Mouse (Mus musculus) limb, embryonic 14.5 days (tissue): Measurements from ENCODE around the gene Gpsm1. TPM values are rescaled to one million over a fixed set of nuclear protein-coding genes. Genes with fewer than 3 reads are reported as not detected.

ENCODE experiments used
- ATAC-seq: fragments of 200-750 bp; cut with Nextera tagmentation; 2 replicates; pipeline ENCODE4 v1.8.0; 2017; ENCODE audit warnings: low read depth, moderate number of reproducible peaks, moderate TSS enrichment; ENCODE audit not compliant: low FRiP score
- DNase-seq: peaks from one replicate; pipeline ENCODE4 v3.0.0-alpha.2; 2015; ENCODE audit warnings: low spot score
- H3K27ac ChIP-seq: fragments of 300-500 bp; sonication (generic); replicated peaks from 2 replicates; pipeline ENCODE4 v1.5.1; 2014; ENCODE audit warnings: low read depth, mild to moderate bottlenecking, low read length, moderate library complexity, mixed read lengths
- H3K27me3 ChIP-seq: fragments of 300-500 bp; sonication (generic); 2 replicates; pipeline ENCODE4 v1.6.1; 2014; ENCODE audit warnings: low read length, mixed read lengths; ENCODE audit not compliant: control insufficient read depth, insufficient read depth
- H3K36me3 ChIP-seq: fragments of 300-500 bp; sonication (generic); 2 replicates; pipeline ENCODE4 v1.6.1; 2014; ENCODE audit warnings: mild to moderate bottlenecking, low read length, moderate library complexity, mixed read lengths; ENCODE audit not compliant: control insufficient read depth, insufficient read depth
- H3K4me1 ChIP-seq: fragments of 300-500 bp; sonication (generic); 2 replicates; pipeline ENCODE4 v1.6.1; 2014; ENCODE audit warnings: antibody characterized with exemption, low read length, mixed read lengths; ENCODE audit not compliant: control insufficient read depth, insufficient read depth
- H3K4me2 ChIP-seq: fragments of 300-500 bp; sonication (generic); replicated peaks from 2 replicates; pipeline ENCODE4 v1.6.1; 2014; ENCODE audit warnings: low read depth, mild to moderate bottlenecking, low read length, moderate library complexity; ENCODE audit not compliant: severe bottlenecking
- H3K4me3 ChIP-seq: fragments of 300-500 bp; sonication (generic); replicated peaks from 2 replicates; pipeline ENCODE4 v1.5.1; 2014; ENCODE audit warnings: low read length
- H3K9ac ChIP-seq: fragments of 300-500 bp; sonication (generic); 2 replicates; pipeline ENCODE4 v1.6.1; 2014; ENCODE audit warnings: mild to moderate bottlenecking, low read depth, low read length, moderate library complexity; ENCODE audit not compliant: severe bottlenecking
- H3K9me3 ChIP-seq: fragments of 300-500 bp; sonication (generic); 2 replicates; pipeline ENCODE4 v1.6.1; 2016; ENCODE audit warnings: low read length; ENCODE audit not compliant: control insufficient read depth
- POLR2A ChIP-seq: fragments of 200-500 bp; IDR thresholded peaks from 2 replicates; pipeline ENCODE4 v1.8.0; 2012; ENCODE audit warnings: inconsistent platforms, mild to moderate bottlenecking, moderate library complexity, borderline replicate concordance; ENCODE audit not compliant: insufficient read depth, insufficient read length; ENCODE audit errors: extremely low read depth
- WGBS: fragments of 180-500 bp; shearing (Covaris S2); extraction: QIAGEN DNeasy Blood & Tissue Kit; methylation state at CpG from one replicate; pipeline ENCODE4 v1.1.7; 2014; 5-methylcytosine and 5-hydroxymethylcytosine counted together
- polyA plus RNA-seq, 2 experiments: library from polyadenylated mRNA; depleted of rRNA in 1 of 2; stranded (reverse) in 1 of 2; unstranded in 1 of 2; fragments of >200 nt; fragmentation: Nextera tagmentation in 1 of 2; extraction: Ambion mirVana in 1 of 2; gene quantifications; 2 replicates each; pipeline versions ENCODE4 v1.2.1 to v1.2.3; 2012 to 2014

Gpsm1 gene
- polyA plus RNA-seq, 2 experiments = 31.0 to 78.4 TPM

DNA sequence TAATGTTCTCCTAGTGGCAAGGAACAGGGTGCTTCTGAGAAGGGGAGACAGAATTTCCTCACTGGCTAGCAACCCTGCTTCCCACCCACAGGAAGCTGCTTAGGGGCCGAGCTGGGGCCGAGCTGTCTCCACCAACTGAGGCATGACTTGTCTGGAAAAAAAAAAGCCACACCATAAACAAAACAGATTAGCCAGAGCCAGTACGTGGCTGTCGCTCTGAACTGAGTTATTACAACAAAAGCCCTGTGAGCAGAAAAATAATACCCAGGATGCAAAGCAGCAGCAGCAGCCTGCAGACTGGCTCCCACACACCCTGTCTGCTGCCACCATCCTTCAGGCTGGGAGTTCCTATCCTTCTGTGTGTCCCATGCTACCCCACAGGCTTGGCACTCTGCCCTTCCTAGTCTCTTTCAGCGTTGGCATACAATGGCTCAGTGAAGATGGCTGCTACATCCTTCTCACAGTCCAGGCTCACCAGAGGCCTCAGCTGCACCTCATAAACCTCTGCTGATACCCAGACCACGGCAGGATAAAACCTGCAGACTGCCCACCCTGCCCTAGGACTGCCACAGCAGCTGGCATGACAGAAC lies 18.6 kb upstream of the Gpsm1 start:
- ATAC-seq (no peak), DNase-seq (no peak)
- TF ChIP-seq POLR2A = no peak
- Histone ChIP-seq H3K9me3 (no peaks in the 10 kb centered on the region), H3K27ac (no peak overlapping the region), H3K27me3 (no peaks in the 10 kb centered on the region), H3K4me3 (no peak overlapping the region), H3K9ac (no peak overlapping the region), H3K36me3 (no peaks in the 10 kb centered on the region), H3K4me2 (no peak overlapping the region), H3K4me1 (no peaks in the 10 kb centered on the region; the same call in 1 of the 2 replicates)
- 32% methylated on average over 6 of the region's 6 CpGs for WGBS

DNA sequence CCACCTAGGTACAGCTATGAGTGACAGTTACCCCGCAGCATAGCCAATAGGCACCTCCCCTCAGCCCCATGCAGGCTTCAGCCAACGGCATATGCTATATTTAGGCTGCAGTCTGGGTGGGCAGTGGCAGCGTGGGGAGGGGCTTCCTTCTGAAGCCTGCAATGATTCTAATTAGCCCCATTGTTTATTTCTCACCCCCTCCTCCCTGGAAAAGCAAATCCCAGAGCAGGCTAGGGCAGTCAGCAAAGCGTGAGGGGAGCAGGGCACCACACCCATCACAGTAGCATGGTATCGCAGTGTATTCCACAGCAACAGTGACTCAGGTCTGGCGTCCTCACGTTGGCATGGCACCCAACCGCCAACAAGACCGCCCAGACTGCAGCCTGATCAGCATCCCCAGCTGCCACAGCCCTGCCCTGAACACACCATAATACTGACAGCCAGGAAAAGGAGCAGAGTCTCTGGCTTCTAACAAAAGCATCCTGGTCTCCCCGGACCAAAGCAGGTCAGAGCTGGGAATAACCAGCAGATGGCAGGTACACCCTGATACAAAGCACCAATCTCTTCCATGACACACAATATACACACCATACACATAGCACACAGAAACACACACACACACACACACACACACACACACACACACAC lies 17.0 kb upstream of the Gpsm1 start:
- ATAC-seq (peak; percentile 68), DNase-seq (no peak)
- TF ChIP-seq POLR2A = no peak
- Histone ChIP-seq H3K36me3 (no peaks in the 10 kb centered on the region), H3K9ac (0 out of 2 replicates have a peak overlapping the region, but pooled peaks have one; percentile 13), H3K4me1 (no peaks in the 10 kb centered on the region; the same call in 1 of the 2 replicates), H3K4me2 (peak overlapping the region; percentile 0; the same call in 1 of the 2 replicates), H3K27ac (no peak overlapping the region), H3K27me3 (no peaks in the 10 kb centered on the region), H3K9me3 (no peaks in the 10 kb centered on the region), H3K4me3 (no peak overlapping the region)
- WGBS = 3% methylated on average over 10 of the region's 10 CpGs

DNA sequence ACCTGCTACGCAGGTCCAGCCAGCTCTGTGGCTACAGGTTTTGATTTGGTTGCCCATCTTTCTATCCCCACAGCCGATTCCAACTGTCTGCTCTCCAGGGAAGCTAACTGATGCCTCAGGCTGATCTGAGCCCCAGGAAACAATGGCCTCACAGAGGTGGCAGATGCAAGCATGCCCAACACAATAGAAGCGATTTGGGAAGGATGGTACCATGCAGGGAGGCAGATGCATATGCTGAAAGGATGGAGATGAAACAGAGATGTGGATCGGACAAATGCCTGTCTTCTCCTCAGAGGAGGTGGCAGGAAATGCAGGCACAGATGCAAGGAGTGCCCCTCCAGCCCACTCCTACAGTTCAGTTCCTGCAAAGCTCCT lies 16.5 kb upstream of the Gpsm1 start:
- ATAC-seq (no peak), DNase-seq (no peak)
- WGBS = 17% methylated on average over 4 of the region's 4 CpGs
- no peaks in the 10 kb centered on the region for H3K36me3 ChIP-seq
- no peak overlapping the region for H3K27ac ChIP-seq
- no peaks in the 10 kb centered on the region for H3K9me3 ChIP-seq
- H3K4me1 ChIP-seq = no peaks in the 10 kb centered on the region; the same call in 1 of the 2 replicates
- no peak overlapping the region for H3K4me3 ChIP-seq
- no peaks in the 10 kb centered on the region for H3K27me3 ChIP-seq
- no peak overlapping the region for H3K9ac ChIP-seq
- no peak for TF ChIP-seq POLR2A
- no peak overlapping the region for H3K4me2 ChIP-seq

DNA sequence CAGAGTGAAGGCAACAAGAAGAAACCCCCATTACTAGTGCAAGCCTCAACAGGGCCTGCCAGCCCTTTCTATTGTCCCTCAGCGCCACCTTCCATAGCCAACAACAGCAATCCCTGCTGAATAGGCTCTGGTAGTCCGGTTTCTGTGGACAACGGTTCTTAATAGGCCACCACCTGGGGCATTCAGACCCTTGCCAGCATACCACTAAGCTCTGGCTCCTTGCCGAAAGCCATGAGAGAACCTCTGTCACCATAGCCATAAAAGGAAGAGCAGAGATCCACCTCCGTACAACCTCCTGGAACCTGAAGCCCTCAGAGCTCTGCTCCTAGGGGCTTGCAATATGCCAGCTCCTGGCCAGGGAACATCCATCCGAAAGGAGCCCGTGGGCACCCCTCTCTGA lies 16.0 kb upstream of the Gpsm1 start:
- no peak for TF ChIP-seq POLR2A
- 52% methylated on average over 7 of the region's 7 CpGs for WGBS
- H3K27ac ChIP-seq = no peak overlapping the region
- no peaks in the 10 kb centered on the region for H3K36me3 ChIP-seq
- no peaks in the 10 kb centered on the region; the same call in 1 of the 2 replicates for H3K4me1 ChIP-seq
- H3K4me2 ChIP-seq = no peak overlapping the region
- H3K27me3 ChIP-seq = no peaks in the 10 kb centered on the region
- H3K4me3 ChIP-seq = no peak overlapping the region
- ATAC-seq (no peak), DNase-seq (no peak)
- H3K9ac ChIP-seq = no peak overlapping the region
- no peaks in the 10 kb centered on the region for H3K9me3 ChIP-seq

DNA sequence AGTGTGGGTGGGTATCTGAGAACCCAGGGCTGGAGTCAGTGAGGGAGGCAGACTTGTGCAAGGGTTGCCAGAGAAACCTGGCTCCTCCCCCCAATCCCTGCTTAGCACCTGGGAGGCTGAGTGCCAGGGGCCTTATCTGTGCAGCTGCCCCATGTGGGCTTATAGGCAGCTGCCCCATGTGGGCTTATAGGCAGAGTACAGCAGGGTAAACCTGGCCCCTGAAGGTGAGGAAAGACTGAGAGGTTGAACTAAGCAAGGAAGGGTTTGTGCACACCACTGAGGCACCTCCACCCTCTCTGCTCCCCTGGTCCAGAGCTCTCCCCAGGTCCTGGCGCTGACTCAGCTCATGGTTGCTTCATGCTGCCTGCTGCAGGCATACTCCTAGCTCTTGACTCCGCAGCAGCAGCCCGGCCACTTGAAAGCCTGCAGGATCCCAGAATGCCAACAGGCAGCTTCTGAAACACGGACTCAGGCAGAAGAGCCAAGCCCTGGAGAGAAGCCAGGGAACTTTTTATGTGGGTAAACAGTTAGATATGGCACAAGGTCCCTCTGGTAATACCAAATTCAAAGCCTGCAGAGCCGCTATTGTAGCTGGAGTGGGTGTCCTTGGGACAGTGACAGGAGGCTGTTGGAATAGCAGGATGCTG lies 15.0 kb upstream of the Gpsm1 start:
- Histone ChIP-seq H3K4me3 (no peak overlapping the region), H3K4me2 (no peak overlapping the region), H3K9ac (no peak overlapping the region), H3K9me3 (no peaks in the 10 kb centered on the region), H3K4me1 (no peaks in the 10 kb centered on the region; the same call in 1 of the 2 replicates), H3K27ac (no peak overlapping the region), H3K36me3 (no peaks in the 10 kb centered on the region), H3K27me3 (no peaks in the 10 kb centered on the region)
- DNase-seq (no peak), ATAC-seq (no peak)
- TF ChIP-seq POLR2A = no peak
- WGBS = 43% methylated on average over 5 of the region's 5 CpGs
